Mouse (Mus musculus) ES-Bruce4 (cell line): Measurements from ENCODE around the gene Vmn1r112. TPM values are rescaled to one million over a fixed set of nuclear protein-coding genes. Genes with fewer than 3 reads are reported as not detected.
"Not testable (repeated sequence)": the region's sequence is repeated elsewhere in the genome, so short reads cannot be mapped to it uniquely, and the experiment has no call there.

Source experiments
- H3K27ac ChIP-seq: 2 replicates; pipeline ENCODE4 v1.5.1; 2012; ENCODE audit warnings: low read length, inconsistent platforms; ENCODE audit not compliant: insufficient read depth
- H3K27me3 ChIP-seq: 2 replicates; pipeline ENCODE4 v1.6.1; 2012; ENCODE audit warnings: mild to moderate bottlenecking, low read length, inconsistent platforms; ENCODE audit not compliant: control insufficient read depth, poor library complexity, insufficient read depth, severe bottlenecking
- H3K36me3 ChIP-seq: 2 replicates; pipeline ENCODE4 v1.6.1; 2012; ENCODE audit warnings: inconsistent platforms, mild to moderate bottlenecking, low read length, moderate library complexity; ENCODE audit not compliant: control insufficient read depth, poor library complexity, insufficient read depth, severe bottlenecking
- H3K4me1 ChIP-seq: one replicate; pipeline ENCODE4 v1.8.1; 2011; ENCODE audit warnings: low read length; ENCODE audit not compliant: control insufficient read depth, insufficient read depth
- H3K4me3 ChIP-seq: 2 replicates; pipeline ENCODE4 v1.5.1; 2011; ENCODE audit warnings: low read depth, mild to moderate bottlenecking, low read length
- H3K9ac ChIP-seq: 2 replicates; pipeline ENCODE4 v1.6.1; 2012; ENCODE audit warnings: low read depth, mild to moderate bottlenecking, inconsistent platforms; ENCODE audit not compliant: poor library complexity, severe bottlenecking
- H3K9me3 ChIP-seq: replicated peaks from 2 replicates; pipeline ENCODE4 v1.6.1; 2012; ENCODE audit warnings: mild to moderate bottlenecking, low read length, inconsistent platforms; ENCODE audit not compliant: control insufficient read depth, poor library complexity, insufficient read depth, severe bottlenecking
- polyA plus RNA-seq: library from polyadenylated mRNA; stranded (reverse); fragments of >200 nt; gene quantifications from 2 replicates; pipeline ENCODE4 v1.2.4, GENCODE M21; 2011; ENCODE audit warnings: low read depth; ENCODE audit not compliant: missing spikeins, insufficient read depth, insufficient read length

The Vmn1r112 gene
- not detected in 2 replicates for polyA plus RNA-seq

GRCm38 (mm10) chr7:20770885-20771284 is at the start of gene Vmn1r112:
TSS of gene Vmn1r112 (plus strand) at chr7:20771185.
- H3K27me3 ChIP-seq, H3K9ac ChIP-seq, H3K4me3 ChIP-seq, H3K36me3 ChIP-seq, H3K9me3 ChIP-seq, H3K4me1 ChIP-seq, H3K27ac ChIP-seq: not testable (repeated sequence)

GRCm38 (mm10) chr7:20730524-20730923 is 40.5 kb upstream of the Vmn1r112 start, which contains the start of gene Gm10668:
TSS of gene Gm10668 (minus strand) at chr7:20730624.
- not testable (repeated sequence) for H3K4me1 ChIP-seq, H3K4me3 ChIP-seq, H3K27me3 ChIP-seq, H3K27ac ChIP-seq, H3K36me3 ChIP-seq, H3K9ac ChIP-seq, H3K9me3 ChIP-seq

- not testable (repeated sequence) for H3K4me1 ChIP-seq, H3K36me3 ChIP-seq, H3K4me3 ChIP-seq, H3K27me3 ChIP-seq, H3K9ac ChIP-seq, H3K27ac ChIP-seq, H3K9me3 ChIP-seq
Measured at GRCm38 (mm10) chr7:20786985-20787384, 16.0 kb downstream of the Vmn1r112 start, which contains the start of gene Vmn1r113. TSS of gene Vmn1r113 (plus strand) at chr7:20787285.

- H3K27me3 ChIP-seq, H3K4me1 ChIP-seq, H3K4me3 ChIP-seq, H3K36me3 ChIP-seq, H3K9me3 ChIP-seq, H3K27ac ChIP-seq, H3K9ac ChIP-seq: not testable (repeated sequence)
Measured at GRCm38 (mm10) chr7:20812086-20812485, 41.1 kb downstream of the Vmn1r112 start, which contains the start of gene Vmn1r114. TSS of gene Vmn1r114 (minus strand) at chr7:20812186.

Other genes starting within 250 kb of the Vmn1r112 start
- gene Vmn1r104, start 237.3 kb upstream of the Vmn1r112 start, polyA plus RNA-seq: not detected in 2 replicates
- gene Gm5726, start 225.4 kb upstream of the Vmn1r112 start, polyA plus RNA-seq: not detected in 2 replicates
- not detected in 2 replicates for gene Gm4141, start 194.9 kb upstream of the Vmn1r112 start, polyA plus RNA-seq
- not detected in 2 replicates for gene Gm4513, start 172.2 kb upstream of the Vmn1r112 start, polyA plus RNA-seq
- not detected in 2 replicates for gene Vmn1r107, start 102.3 kb upstream of the Vmn1r112 start, polyA plus RNA-seq
- not detected in 2 replicates for gene Vmn1r111, start 68.0 kb upstream of the Vmn1r112 start, polyA plus RNA-seq
- gene Gm10668, start 40.6 kb upstream of the Vmn1r112 start, polyA plus RNA-seq: not detected in 2 replicates
- gene Vmn1r113, start 16.1 kb downstream of the Vmn1r112 start, polyA plus RNA-seq: not detected in 2 replicates
- not detected in 2 replicates for gene Vmn1r114, start 41.0 kb downstream of the Vmn1r112 start, polyA plus RNA-seq
- gene Vmn1r115, start 73.8 kb downstream of the Vmn1r112 start, polyA plus RNA-seq: not detected in 2 replicates
- gene Vmn1r116, start 101.1 kb downstream of the Vmn1r112 start, polyA plus RNA-seq: not detected in 2 replicates
- gene Vmn1r117, start 112.9 kb downstream of the Vmn1r112 start, polyA plus RNA-seq: not detected in 2 replicates
- gene Vmn1r118, start 141.2 kb downstream of the Vmn1r112 start, polyA plus RNA-seq: not detected in 2 replicates
- gene Vmn1r119, start 241.3 kb downstream of the Vmn1r112 start, polyA plus RNA-seq: not detected in 2 replicates